Mouse (Mus musculus) cerebellum, postnatal 36 days (tissue): ENCODE results near the gene Adam15.

Source experiments
- DNase-seq, 2 experiments: peaks; one replicate each; pipeline ENCODE4 v3.0.0; 2021 to 2022; ENCODE audit warnings: mixed read lengths in 2 of 2

Gene Adam15

GRCm38 (mm10) chr3:89383651-89384255, 34.0 kb upstream of the Adam15 start:
- DNase-seq = no peak

GRCm38 (mm10) chr3:89382950-89383349, 33.2 kb upstream of the Adam15 start:
- no peak for DNase-seq

- no peak for DNase-seq
Observed at GRCm38 (mm10) chr3:89382033-89382882, 32.5 kb upstream of the Adam15 start.

- DNase-seq = no peak
Observed at GRCm38 (mm10) chr3:89381233-89381632, 31.4 kb upstream of the Adam15 start.

- no peak for DNase-seq
Observed at GRCm38 (mm10) chr3:89380711-89381110, 30.9 kb upstream of the Adam15 start.

GRCm38 (mm10) chr3:89380291-89380690, 30.5 kb upstream of the Adam15 start:
- no peak for DNase-seq

GRCm38 (mm10) chr3:89379388-89380131, 29.8 kb upstream of the Adam15 start:
- DNase-seq = no peak

GRCm38 (mm10) chr3:89378394-89379067, 28.7 kb upstream of the Adam15 start:
- DNase-seq = peak; percentile 57

- no peak for DNase-seq
Observed at GRCm38 (mm10) chr3:89377831-89378230, 28.0 kb upstream of the Adam15 start.

GRCm38 (mm10) chr3:89373581-89374231, 23.9 kb upstream of the Adam15 start:
- DNase-seq = no peak

GRCm38 (mm10) chr3:89367338-89367737, 17.5 kb upstream of the Adam15 start:
- DNase-seq = no peak

GRCm38 (mm10) chr3:89365486-89366414, 16.0 kb upstream of the Adam15 start:
- no peak for DNase-seq

GRCm38 (mm10) chr3:89365153-89365485, 15.3 kb upstream of the Adam15 start, which contains the start of gene Dcst1:
Gene Dcst1, minus strand, starts transcription at chr3:89365253.
- DNase-seq = no peak

GRCm38 (mm10) chr3:89364631-89365030, 14.8 kb upstream of the Adam15 start:
- DNase-seq = no peak

- DNase-seq = no peak
Observed at GRCm38 (mm10) chr3:89361675-89362074, 11.9 kb upstream of the Adam15 start, which contains the start of gene Dcst2. Gene Dcst2, plus strand, starts transcription at chr3:89361975.

GRCm38 (mm10) chr3:89360237-89360636, 10.4 kb upstream of the Adam15 start:
- DNase-seq = no peak

- no peak for DNase-seq
Observed at GRCm38 (mm10) chr3:89359630-89360029, 9.8 kb upstream of the Adam15 start.

GRCm38 (mm10) chr3:89356029-89356428, 6.2 kb upstream of the Adam15 start:
- DNase-seq = no peak

GRCm38 (mm10) chr3:89355512-89355902, 5.7 kb upstream of the Adam15 start:
- DNase-seq = no peak

- peak; percentile 90 to 92 for DNase-seq
Observed at GRCm38 (mm10) chr3:89354816-89355511, 5.2 kb upstream of the Adam15 start.

GRCm38 (mm10) chr3:89351271-89351670, 1.5 kb upstream of the Adam15 start:
- no peak for DNase-seq
